Mouse (Mus musculus): ENCODE data around the gene Gm44502.

Gene Gm44502

GRCm38 (mm10) chr15:89429352-89430221 lies at the start of gene Gm44502, which contains the start of the genes C730034F03Rik and Chkb:
Gene Gm44502 (minus strand): TSS chr15:89429696.
Gene C730034F03Rik (plus strand): TSS chr15:89429589.
Gene Chkb (minus strand): TSS chr15:89429908.
- DNase-seq = peak; percentile 91

- DNase-seq = no peak
These were observed 49.1 kb upstream of the Gm44502 start for GRCm38 (mm10) chr15:89478622-89479021.

- DNase-seq = no peak
These were observed 48.3 kb upstream of the Gm44502 start for GRCm38 (mm10) chr15:89477806-89478205.

GRCm38 (mm10) chr15:89477091-89477491 lies 47.6 kb upstream of the Gm44502 start, which contains the start of gene Arsa:
Gene Arsa (minus strand): TSS chr15:89477425.
- DNase-seq = no peak

GRCm38 (mm10) chr15:89476475-89476815 lies 46.9 kb upstream of the Gm44502 start:
- no peak for DNase-seq

- DNase-seq = peak; percentile 91
These were observed 46.3 kb upstream of the Gm44502 start for GRCm38 (mm10) chr15:89475611-89476474.

GRCm38 (mm10) chr15:89475293-89475600 lies 45.8 kb upstream of the Gm44502 start:
- DNase-seq = no peak

- DNase-seq = no peak
These were observed 45.2 kb upstream of the Gm44502 start for GRCm38 (mm10) chr15:89474596-89475292.

GRCm38 (mm10) chr15:89473921-89474320 lies 44.4 kb upstream of the Gm44502 start:
- no peak for DNase-seq

- DNase-seq = no peak
These were observed 43.9 kb upstream of the Gm44502 start for GRCm38 (mm10) chr15:89473370-89473769.

GRCm38 (mm10) chr15:89471476-89471875 lies 42.0 kb upstream of the Gm44502 start:
- no peak for DNase-seq

GRCm38 (mm10) chr15:89468577-89468976 lies 39.1 kb upstream of the Gm44502 start:
- no peak for DNase-seq

GRCm38 (mm10) chr15:89465052-89465451 lies 35.6 kb upstream of the Gm44502 start:
- DNase-seq = no peak

- peak; percentile 26 for DNase-seq
These were observed 34.1 kb upstream of the Gm44502 start for GRCm38 (mm10) chr15:89463334-89464235.

GRCm38 (mm10) chr15:89462176-89462575 lies 32.7 kb upstream of the Gm44502 start:
- no peak for DNase-seq

- no peak for DNase-seq
These were observed 31.8 kb upstream of the Gm44502 start for GRCm38 (mm10) chr15:89461321-89461720.

GRCm38 (mm10) chr15:89460298-89460697 lies 30.8 kb upstream of the Gm44502 start:
- no peak for DNase-seq

GRCm38 (mm10) chr15:89459821-89460220 lies 30.3 kb upstream of the Gm44502 start:
- no peak for DNase-seq

- DNase-seq = no peak
These were observed 29.4 kb upstream of the Gm44502 start for GRCm38 (mm10) chr15:89458942-89459341.

GRCm38 (mm10) chr15:89455642-89456041 lies 26.1 kb upstream of the Gm44502 start:
- no peak for DNase-seq

- no peak for DNase-seq
These were observed 25.4 kb upstream of the Gm44502 start for GRCm38 (mm10) chr15:89454857-89455256.

GRCm38 (mm10) chr15:89453865-89454478 lies 24.5 kb upstream of the Gm44502 start, which contains the start of gene Mapk8ip2:
Gene Mapk8ip2 (plus strand): TSS chr15:89453913.
- no peak for DNase-seq

Data from thymus, postnatal 25 days (tissue).